Mouse (Mus musculus): Measurements from ENCODE around the gene Ins1. TPM values are rescaled to one million over a fixed set of nuclear protein-coding genes. Genes with fewer than 3 reads are reported as not detected.

Ins1 gene
- not detected for total RNA-seq (2021)
- long read RNA-seq, experiment 1: 0 reads
- long read RNA-seq, experiment 2: 0 reads

DNA sequence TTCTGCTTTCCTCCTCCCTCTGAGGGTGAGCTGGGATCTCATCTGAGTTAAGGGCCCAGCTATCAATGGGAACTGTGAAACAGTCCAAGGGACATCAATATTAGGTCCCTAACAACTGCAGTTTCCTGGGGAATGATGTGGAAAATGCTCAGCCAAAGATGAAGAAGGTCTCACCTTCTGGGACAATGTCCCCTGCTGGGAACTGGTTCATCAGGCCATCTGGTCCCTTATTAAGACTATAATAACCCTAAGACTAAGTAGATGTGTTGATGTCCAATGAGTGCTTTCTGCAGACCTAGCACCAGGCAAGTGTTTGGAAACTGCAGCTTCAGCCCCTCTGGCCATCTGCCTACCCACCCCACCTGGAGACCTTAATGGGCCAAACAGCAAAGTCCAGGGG is at the start of gene Ins1:
Gene Ins1, plus strand, starts transcription at position 301 of the 400 bp plus-strand sequence.
- intact Hi-C loops (cut with DNase I): no loop called here
- Histone ChIP-seq H3K4me3 (no peak within 1 kb of the TSS), H3K27ac (no peak within 1 kb of the TSS)
- TF ChIP-seq CTCF (IDR thresholded peaks at IDR 0.05): no peak
- DNase-seq: no peak

Data from gastrocnemius, adult 2 months (tissue).